Mouse (Mus musculus): ENCODE measurements around the gene 4933411K16Rik. TPM values are rescaled to one million over a fixed set of nuclear protein-coding genes. Genes with fewer than 3 reads are reported as not detected.

4933411K16Rik gene
- polyA plus RNA-seq, 1 experiment from 2014 or later = 0.13 TPM

GRCm38 (mm10) chr19:42031112-42031511 is 20.9 kb upstream of the 4933411K16Rik start:
- no peaks in the 10 kb centered on the region for H3K9me3 ChIP-seq (ENCODE audit: control insufficient read depth, low read length)
- H3K4me2 ChIP-seq (ENCODE audit: low read depth, low read length, severe bottlenecking) = no peak overlapping the region
- DNase-seq (ENCODE audit: low spot score) (no peak), ATAC-seq (replicated peaks; ENCODE audit: low FRiP score) (no peak)
- H3K36me3 ChIP-seq (ENCODE audit: control insufficient read depth, insufficient read depth, low read length) = no peaks in the 10 kb centered on the region
- H3K9ac ChIP-seq (ENCODE audit: low read length) = no peak overlapping the region
- H3K27ac ChIP-seq (ENCODE audit: low read depth, low read length) = no peak overlapping the region
- H3K4me3 ChIP-seq (ENCODE audit: low read depth, low read length) = no peak overlapping the region
- WGBS = 86% methylated on average over 5 of the region's 5 CpGs
- H3K27me3 ChIP-seq (ENCODE audit: control insufficient read depth, insufficient read depth, low read length) = no peaks in the 10 kb centered on the region
- peaks cover 3% of the 10 kb centered on the region; the same call in 1 of the 2 replicates for H3K4me1 ChIP-seq (replicated peaks; ENCODE audit: control insufficient read depth, insufficient read depth, low read length)

- Histone ChIP-seq H3K9ac (ENCODE audit: low read length) (no peak overlapping the region), H3K36me3 (ENCODE audit: control insufficient read depth, insufficient read depth, low read length) (no peaks in the 10 kb centered on the region), H3K27ac (ENCODE audit: low read depth, low read length) (no peak overlapping the region), H3K27me3 (ENCODE audit: control insufficient read depth, insufficient read depth, low read length) (no peaks in the 10 kb centered on the region), H3K4me2 (ENCODE audit: low read depth, low read length, severe bottlenecking) (no peak overlapping the region), H3K4me3 (ENCODE audit: low read depth, low read length) (no peak overlapping the region), H3K9me3 (ENCODE audit: control insufficient read depth, low read length) (no peaks in the 10 kb centered on the region), H3K4me1 (replicated peaks; ENCODE audit: control insufficient read depth, insufficient read depth, low read length) (peaks cover 3% of the 10 kb centered on the region; the same call in 1 of the 2 replicates)
- 84% methylated on average over 14 of the region's 14 CpGs for WGBS
- DNase-seq (ENCODE audit: low spot score) (no peak), ATAC-seq (replicated peaks; ENCODE audit: low FRiP score) (no peak)
Measured at GRCm38 (mm10) chr19:42033611-42034010, 18.4 kb upstream of the 4933411K16Rik start.

GRCm38 (mm10) chr19:42034146-42034775 is 17.8 kb upstream of the 4933411K16Rik start:
- Histone ChIP-seq H3K4me1 (replicated peaks; ENCODE audit: control insufficient read depth, insufficient read depth, low read length) (peaks cover 3% of the 10 kb centered on the region; the same call in 1 of the 2 replicates), H3K27me3 (ENCODE audit: control insufficient read depth, insufficient read depth, low read length) (no peaks in the 10 kb centered on the region), H3K4me2 (ENCODE audit: low read depth, low read length, severe bottlenecking) (no peak overlapping the region), H3K9me3 (ENCODE audit: control insufficient read depth, low read length) (no peaks in the 10 kb centered on the region), H3K9ac (ENCODE audit: low read length) (no peak overlapping the region), H3K27ac (ENCODE audit: low read depth, low read length) (no peak overlapping the region), H3K4me3 (ENCODE audit: low read depth, low read length) (no peak overlapping the region), H3K36me3 (ENCODE audit: control insufficient read depth, insufficient read depth, low read length) (no peaks in the 10 kb centered on the region)
- DNase-seq (ENCODE audit: low spot score) (no peak), ATAC-seq (replicated peaks; ENCODE audit: low FRiP score) (no peak)
- WGBS = 79% methylated on average over 9 of the region's 9 CpGs

GRCm38 (mm10) chr19:42034881-42035455 is 17.1 kb upstream of the 4933411K16Rik start:
- DNase-seq (ENCODE audit: low spot score) (no peak), ATAC-seq (replicated peaks; ENCODE audit: low FRiP score) (no peak)
- Histone ChIP-seq H3K27ac (ENCODE audit: low read depth, low read length) (no peak overlapping the region), H3K27me3 (ENCODE audit: control insufficient read depth, insufficient read depth, low read length) (no peaks in the 10 kb centered on the region), H3K4me1 (replicated peaks; ENCODE audit: control insufficient read depth, insufficient read depth, low read length) (peaks cover 3% of the 10 kb centered on the region; the same call in 1 of the 2 replicates), H3K36me3 (ENCODE audit: control insufficient read depth, insufficient read depth, low read length) (no peaks in the 10 kb centered on the region), H3K4me3 (ENCODE audit: low read depth, low read length) (no peak overlapping the region), H3K4me2 (ENCODE audit: low read depth, low read length, severe bottlenecking) (no peak overlapping the region), H3K9ac (ENCODE audit: low read length) (no peak overlapping the region), H3K9me3 (ENCODE audit: control insufficient read depth, low read length) (no peaks in the 10 kb centered on the region)
- 62% methylated on average over 11 of the region's 11 CpGs for WGBS

- Histone ChIP-seq H3K4me1 (replicated peaks; ENCODE audit: control insufficient read depth, insufficient read depth, low read length) (peaks cover 3% of the 10 kb centered on the region; the same call in 1 of the 2 replicates), H3K9ac (ENCODE audit: low read length) (no peak within 1 kb of the TSS; the same call in 1 of the 2 replicates), H3K4me3 (ENCODE audit: low read depth, low read length) (no peak within 1 kb of the TSS), H3K9me3 (ENCODE audit: control insufficient read depth, low read length) (no peaks in the 10 kb centered on the region), H3K4me2 (ENCODE audit: low read depth, low read length, severe bottlenecking) (no peak within 1 kb of the TSS), H3K27me3 (ENCODE audit: control insufficient read depth, insufficient read depth, low read length) (no peaks in the 10 kb centered on the region), H3K27ac (ENCODE audit: low read depth, low read length) (no peak within 1 kb of the TSS), H3K36me3 (ENCODE audit: control insufficient read depth, insufficient read depth, low read length) (no peaks in the 10 kb centered on the region)
- DNase-seq (ENCODE audit: low spot score) (peak; percentile 86), ATAC-seq (replicated peaks; ENCODE audit: low FRiP score) (peak; percentile 81)
- 69% methylated on average over 19 of the region's 19 CpGs for WGBS
Measured at GRCm38 (mm10) chr19:42035456-42036248, 16.4 kb upstream of the 4933411K16Rik start, which contains the start of gene Ankrd2. TSS of gene Ankrd2 (plus strand) at chr19:42036000.

- Histone ChIP-seq H3K9ac (ENCODE audit: low read length) (no peak overlapping the region), H3K4me2 (ENCODE audit: low read depth, low read length, severe bottlenecking) (no peak overlapping the region), H3K4me3 (ENCODE audit: low read depth, low read length) (no peak overlapping the region), H3K36me3 (ENCODE audit: control insufficient read depth, insufficient read depth, low read length) (no peaks in the 10 kb centered on the region), H3K27ac (ENCODE audit: low read depth, low read length) (no peak overlapping the region), H3K9me3 (ENCODE audit: control insufficient read depth, low read length) (no peaks in the 10 kb centered on the region), H3K27me3 (ENCODE audit: control insufficient read depth, insufficient read depth, low read length) (no peaks in the 10 kb centered on the region), H3K4me1 (replicated peaks; ENCODE audit: control insufficient read depth, insufficient read depth, low read length) (peaks cover 3% of the 10 kb centered on the region; the same call in 1 of the 2 replicates)
- ATAC-seq (replicated peaks; ENCODE audit: low FRiP score) (no peak), DNase-seq (ENCODE audit: low spot score) (no peak)
- 85% methylated on average over 3 of the region's 3 CpGs for WGBS
Measured at GRCm38 (mm10) chr19:42036357-42036756, 15.7 kb upstream of the 4933411K16Rik start.

- Histone ChIP-seq H3K36me3 (ENCODE audit: control insufficient read depth, insufficient read depth, low read length) (no peaks in the 10 kb centered on the region), H3K27ac (ENCODE audit: low read depth, low read length) (no peak overlapping the region), H3K4me3 (ENCODE audit: low read depth, low read length) (no peak overlapping the region), H3K9ac (ENCODE audit: low read length) (no peak overlapping the region), H3K27me3 (ENCODE audit: control insufficient read depth, insufficient read depth, low read length) (no peaks in the 10 kb centered on the region), H3K4me1 (replicated peaks; ENCODE audit: control insufficient read depth, insufficient read depth, low read length) (peaks cover 3% of the 10 kb centered on the region; the same call in 1 of the 2 replicates), H3K4me2 (ENCODE audit: low read depth, low read length, severe bottlenecking) (no peak overlapping the region), H3K9me3 (ENCODE audit: control insufficient read depth, low read length) (no peaks in the 10 kb centered on the region)
- no peak for DNase-seq (ENCODE audit: low spot score)
- WGBS = 82% methylated on average over 11 of the region's 11 CpGs
- ATAC-seq (replicated peaks; ENCODE audit: low FRiP score) = no peak
Measured at GRCm38 (mm10) chr19:42037167-42037702, 14.8 kb upstream of the 4933411K16Rik start.

GRCm38 (mm10) chr19:42038310-42038709 is 13.7 kb upstream of the 4933411K16Rik start:
- H3K4me1 ChIP-seq (replicated peaks; ENCODE audit: control insufficient read depth, insufficient read depth, low read length) = peaks cover 3% of the 10 kb centered on the region; the same call in 1 of the 2 replicates
- H3K27ac ChIP-seq (ENCODE audit: low read depth, low read length) = no peak overlapping the region
- H3K27me3 ChIP-seq (ENCODE audit: control insufficient read depth, insufficient read depth, low read length) = no peaks in the 10 kb centered on the region
- WGBS = 91% methylated on average over 12 of the region's 12 CpGs
- no peak overlapping the region for H3K4me3 ChIP-seq (ENCODE audit: low read depth, low read length)
- no peak overlapping the region for H3K9ac ChIP-seq (ENCODE audit: low read length)
- no peaks in the 10 kb centered on the region for H3K9me3 ChIP-seq (ENCODE audit: control insufficient read depth, low read length)
- H3K4me2 ChIP-seq (ENCODE audit: low read depth, low read length, severe bottlenecking) = no peak overlapping the region
- no peak for DNase-seq (ENCODE audit: low spot score)
- no peaks in the 10 kb centered on the region for H3K36me3 ChIP-seq (ENCODE audit: control insufficient read depth, insufficient read depth, low read length)
- no peak for ATAC-seq (replicated peaks; ENCODE audit: low FRiP score)

All from forebrain, embryonic 11.5 days (tissue).